Mouse (Mus musculus): ENCODE data around the gene Fcer2a.

GRCm38 (mm10) chr8:3720551-3720950, 26.6 kb upstream of the Fcer2a start, which contains the start of gene Clec4g:
- TF ChIP-seq POLR2A (IDR thresholded peaks at IDR 0.05; ENCODE audit: control insufficient read depth, low read depth, low read length), result no peak
- no peak for TF ChIP-seq CTCF (IDR thresholded peaks at IDR 0.05; ENCODE audit: control insufficient read depth, insufficient read depth, insufficient replicate concordance, low read depth, low read length)

All from testis, adult 2 months (tissue).